Mouse (Mus musculus) E14TG2a.4 (cell line): Measurements from ENCODE around the gene Naaladl1.

ENCODE experiments used
- CTCF ChIP-seq: conservative IDR thresholded peaks from 2 replicates; pipeline ENCODE4 v1.5.1; 2014; ENCODE audit warnings: low read length
- POU5F1 ChIP-seq: IDR thresholded peaks from 2 replicates; pipeline ENCODE4 v1.6.1; 2014; ENCODE audit warnings: low read length, borderline replicate concordance

GRCm38 (mm10) chr19:6079983-6080480 is 25.6 kb upstream of the Naaladl1 start, which contains the start of gene Tmem262:
- no peak for TF ChIP-seq CTCF
- TF ChIP-seq POU5F1 = no peak
